Mouse (Mus musculus) neural tube, embryonic 12.5 days (tissue): ENCODE data around the gene Olfr180. TPM values are rescaled to one million over a fixed set of nuclear protein-coding genes. Genes with fewer than 3 reads are reported as not detected.

Experiments used
- ATAC-seq: fragments of 200-750 bp; cut with Nextera tagmentation; 2 replicates; pipeline ENCODE4 v1.8.0; 2017; ENCODE audit warnings: low read depth, mild to moderate bottlenecking, moderate TSS enrichment, moderate library complexity; ENCODE audit not compliant: low FRiP score
- H3K27ac ChIP-seq: fragments of 300-500 bp; sonication (generic); 2 replicates; pipeline ENCODE4 v1.5.1; 2016
- H3K27me3 ChIP-seq: fragments of 300-500 bp; sonication (generic); replicated peaks from 2 replicates; pipeline ENCODE4 v1.6.1; 2016; ENCODE audit warnings: mild to moderate bottlenecking
- H3K36me3 ChIP-seq: fragments of 300-500 bp; sonication (generic); 2 replicates; pipeline ENCODE4 v1.6.1; 2016; ENCODE audit warnings: mild to moderate bottlenecking
- H3K4me1 ChIP-seq: fragments of 300-500 bp; sonication (generic); 2 replicates; pipeline ENCODE4 v1.6.1; 2016
- H3K4me2 ChIP-seq: fragments of 300-500 bp; sonication (generic); replicated peaks from 2 replicates; pipeline ENCODE4 v1.6.1; 2016; ENCODE audit warnings: mild to moderate bottlenecking
- H3K4me3 ChIP-seq: fragments of 300-500 bp; sonication (generic); 2 replicates; pipeline ENCODE4 v1.5.1; 2016
- H3K9ac ChIP-seq: fragments of 300-500 bp; sonication (generic); 2 replicates; pipeline ENCODE4 v1.6.1; 2016; ENCODE audit warnings: mild to moderate bottlenecking
- H3K9me3 ChIP-seq: fragments of 300-500 bp; sonication (generic); 2 replicates; pipeline ENCODE4 v1.6.1; 2016; ENCODE audit warnings: mild to moderate bottlenecking
- WGBS: fragments of 180-500 bp; shearing (Covaris S2); methylation state at CpG from one replicate; pipeline ENCODE4 v1.1.7; 2016; 5-methylcytosine and 5-hydroxymethylcytosine counted together
- polyA plus RNA-seq: library from polyadenylated mRNA; unstranded; fragments of >200 nt; fragmentation: Nextera tagmentation; extraction: Ambion mirVana; gene quantifications from 2 replicates; pipeline ENCODE4 v1.2.1, GENCODE M21; 2016

Olfr180 gene
- not detected in 2 replicates for polyA plus RNA-seq

DNA sequence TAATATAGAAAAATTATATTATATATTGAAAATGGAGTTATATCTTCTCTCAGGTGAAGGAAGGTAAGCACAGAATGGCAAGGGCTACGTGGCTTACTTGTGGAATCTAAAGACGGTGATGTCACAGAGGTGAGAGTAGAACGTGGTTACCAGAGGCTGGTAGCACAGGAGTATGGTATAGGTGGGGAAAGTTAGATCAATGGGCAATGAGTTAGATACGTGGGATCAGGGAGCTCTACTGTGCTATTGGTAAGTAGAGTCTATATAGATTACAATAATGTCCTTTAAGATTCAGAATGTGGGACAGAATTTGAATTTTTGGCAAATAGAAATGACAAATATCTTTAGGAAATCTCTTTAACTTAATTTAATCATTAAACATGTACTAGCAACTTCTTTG is at the start of gene Olfr180:
Gene Olfr180, minus strand, starts transcription at position 101 of the 400 bp plus-strand sequence.
- Histone ChIP-seq H3K36me3 (no peaks in the 10 kb centered on the region), H3K4me3 (no peak within 1 kb of the TSS), H3K27me3 (no peaks in the 10 kb centered on the region), H3K4me1 (no peaks in the 10 kb centered on the region), H3K27ac (no peak within 1 kb of the TSS), H3K4me2 (no peak within 1 kb of the TSS), H3K9me3 (0 out of 2 replicates have a peak, but pooled peaks cover 3% of the 10 kb centered on the region), H3K9ac (no peak within 1 kb of the TSS)
- no peak for ATAC-seq
- 86% methylated on average over 4 of the region's 4 CpGs for WGBS

GRCm38 (mm10) chr16:58928655-58929054 is 537 bp downstream of the Olfr180 start, which contains the start of gene Olfr181:
Gene Olfr181 (minus strand): TSS chr16:58928755.
- Histone ChIP-seq H3K4me2 (no peak within 1 kb of the TSS), H3K27me3 (no peaks in the 10 kb centered on the region), H3K9ac (no peak within 1 kb of the TSS), H3K27ac (no peak within 1 kb of the TSS), H3K4me3 (no peak within 1 kb of the TSS), H3K36me3 (no peaks in the 10 kb centered on the region), H3K9me3 (0 out of 2 replicates have a peak, but pooled peaks cover 3% of the 10 kb centered on the region), H3K4me1 (no peaks in the 10 kb centered on the region)
- no peak for ATAC-seq
- WGBS: 77% methylated on average over 1 of the region's 1 CpGs

DNA sequence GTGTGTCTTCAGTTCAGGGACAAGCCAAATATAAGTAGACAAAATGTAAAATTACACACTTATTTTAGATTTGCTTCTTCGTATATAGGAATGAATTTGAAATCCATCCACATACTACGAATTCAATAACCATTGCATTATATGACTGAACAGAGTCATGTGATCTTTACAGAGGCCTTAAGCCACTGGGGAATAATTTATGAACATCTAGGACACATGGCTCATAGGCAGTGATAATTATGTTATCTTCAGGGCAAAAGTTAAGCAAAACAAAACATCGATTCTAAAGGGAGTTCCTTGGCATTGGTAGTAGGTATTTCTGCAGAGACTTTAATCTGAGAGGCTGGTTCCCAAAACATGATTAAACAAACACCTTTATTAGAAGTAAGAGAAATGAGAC is 37.2 kb downstream of the Olfr180 start, which contains the start of gene Olfr178:
Gene Olfr178, minus strand, starts transcription at position 101 of the 400 bp plus-strand sequence.
- Histone ChIP-seq H3K27ac (no peak within 1 kb of the TSS), H3K9me3 (no peaks in the 10 kb centered on the region), H3K4me3 (no peak within 1 kb of the TSS), H3K9ac (no peak within 1 kb of the TSS), H3K36me3 (no peaks in the 10 kb centered on the region), H3K27me3 (no peaks in the 10 kb centered on the region), H3K4me2 (no peak within 1 kb of the TSS), H3K4me1 (no peaks in the 10 kb centered on the region)
- WGBS: 92% methylated on average over 3 of the region's 3 CpGs
- ATAC-seq: no peak

GRCm38 (mm10) chr16:58884416-58884815 is 44.8 kb downstream of the Olfr180 start:
- WGBS: 85% methylated on average over 2 of the region's 2 CpGs
- Histone ChIP-seq H3K9ac (no peak overlapping the region), H3K4me1 (no peaks in the 10 kb centered on the region), H3K4me3 (no peak overlapping the region), H3K27me3 (no peaks in the 10 kb centered on the region), H3K9me3 (no peaks in the 10 kb centered on the region), H3K27ac (no peak overlapping the region), H3K36me3 (no peaks in the 10 kb centered on the region), H3K4me2 (no peak overlapping the region)
- no peak for ATAC-seq

- no peak within 1 kb of the TSS for H3K9ac ChIP-seq
- 63% methylated on average over 1 of the region's 1 CpGs for WGBS
- no peaks in the 10 kb centered on the region for H3K4me1 ChIP-seq
- no peak within 1 kb of the TSS for H3K4me2 ChIP-seq
- H3K27me3 ChIP-seq: no peaks in the 10 kb centered on the region
- H3K36me3 ChIP-seq: no peaks in the 10 kb centered on the region
- H3K4me3 ChIP-seq: no peak within 1 kb of the TSS
- H3K27ac ChIP-seq: no peak within 1 kb of the TSS
- ATAC-seq: no peak
- H3K9me3 ChIP-seq: no peaks in the 10 kb centered on the region
Measured at GRCm38 (mm10) chr16:58874668-58875067, 54.5 kb downstream of the Olfr180 start, which contains the start of gene Olfr177. Gene Olfr177 (minus strand): TSS chr16:58874768.

Other genes starting within 250 kb of the Olfr180 start
- gene Gpr15, start 210.3 kb downstream of the Olfr180 start, polyA plus RNA-seq: not detected in 2 replicates
- 113 and 121 TPM in 2 replicates for gene Cldnd1, start 201.5 kb downstream of the Olfr180 start, polyA plus RNA-seq
- gene Olfr172, start 166.2 kb downstream of the Olfr180 start, polyA plus RNA-seq: not detected in 2 replicates
- not detected in 2 replicates for gene Olfr173, start 129.1 kb downstream of the Olfr180 start, polyA plus RNA-seq
- gene Olfr175-ps1, start 102.6 kb downstream of the Olfr180 start, polyA plus RNA-seq: not detected in 2 replicates
- not detected in 2 replicates for gene Olfr177, start 54.6 kb downstream of the Olfr180 start, polyA plus RNA-seq
- gene Olfr178, start 37.3 kb downstream of the Olfr180 start, polyA plus RNA-seq: not detected in 2 replicates
- not detected in 2 replicates for gene Olfr181, start 637 bp downstream of the Olfr180 start, polyA plus RNA-seq
- not detected in 2 replicates for gene Olfr183, start 66.0 kb upstream of the Olfr180 start, polyA plus RNA-seq
- not detected in 2 replicates for gene Olfr186, start 100.9 kb upstream of the Olfr180 start, polyA plus RNA-seq
- gene Olfr187, start 110.4 kb upstream of the Olfr180 start, polyA plus RNA-seq: not detected in 2 replicates
- not detected in 2 replicates for gene Olfr190, start 148.6 kb upstream of the Olfr180 start, polyA plus RNA-seq
- gene Olfr191, start 160.4 kb upstream of the Olfr180 start, polyA plus RNA-seq: not detected in 2 replicates
- not detected in 2 replicates for gene Olfr193, start 182.5 kb upstream of the Olfr180 start, polyA plus RNA-seq
- gene Olfr194, start 191.7 kb upstream of the Olfr180 start, polyA plus RNA-seq: not detected in 2 replicates
- gene Olfr195, start 217.7 kb upstream of the Olfr180 start, polyA plus RNA-seq: not detected in 2 replicates
- gene Olfr196, start 241.1 kb upstream of the Olfr180 start, polyA plus RNA-seq: not detected in 2 replicates